Mouse (Mus musculus) C2C12 (cell line): ENCODE measurements around the gene Msi2.

Experiments
- CTCF ChIP-seq: IDR thresholded peaks from one replicate; pipeline ENCODE4 v1.5.1; 2011; ENCODE audit not compliant: control insufficient read depth, insufficient read depth, insufficient read length
- MAX ChIP-seq: IDR thresholded peaks from one replicate; pipeline ENCODE4 v1.6.1; 2011; ENCODE audit warnings: mild to moderate bottlenecking, control low read depth

DNA sequence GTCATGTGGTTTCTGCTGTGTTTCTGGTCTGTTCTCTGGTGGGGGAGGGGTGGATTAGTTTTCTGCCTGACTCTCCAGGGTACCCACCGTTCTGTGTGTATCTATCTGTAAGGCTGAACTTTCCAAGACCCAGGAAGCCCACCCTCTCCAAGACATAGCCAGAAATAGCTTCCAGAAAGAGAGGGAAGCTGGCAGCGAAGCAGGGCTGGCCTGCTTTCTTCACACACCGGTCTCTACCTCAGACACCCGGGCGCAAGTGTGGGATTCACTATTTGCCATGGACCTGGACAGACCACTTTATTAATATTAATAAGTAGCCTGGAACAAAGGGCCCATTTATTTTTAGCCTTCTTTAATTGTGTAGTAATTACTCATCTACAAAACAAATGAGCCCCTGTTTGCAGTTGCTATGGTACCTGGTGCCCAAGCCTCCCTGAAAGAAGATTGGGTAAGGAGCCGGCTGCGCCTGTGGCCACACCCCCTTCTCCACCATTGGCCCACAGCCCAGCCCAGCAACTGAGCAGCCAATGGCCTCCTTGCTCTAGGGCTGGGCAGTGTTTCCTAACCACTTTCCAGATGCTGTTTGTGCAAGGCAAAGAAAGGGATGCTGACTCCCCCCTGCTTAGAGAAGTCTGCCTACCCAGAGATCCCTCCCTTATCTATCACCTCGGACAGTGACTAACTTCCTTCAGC is 361.6 kb downstream of the Msi2 start:
- TF ChIP-seq CTCF: no peak
- TF ChIP-seq MAX: no peak
